11 mouse cellular contexts compared by ENCODE assay signal in genomic region chr3:56955098-56955798, GRCm38 (mm10).
DNase-seq lines count a peak whose midpoint lies in the region; ATAC-seq lines count a peak whose summit lies in the region.
"Had no signal": no experiment of that assay in that cellular context is flagged by ENCODE, and none has a peak within 500 bp of the region (broad histone marks: within the 10 kb centered on the region; RNA-seq: fewer than 3 reads in every experiment).

No protein-coding gene starts in this region.

- H3K27me3 ChIP-seq in forebrain, embryonic 15.5 days = no peaks in the 10 kb centered on the region
- no peaks in the 10 kb centered on the region for H3K27me3 ChIP-seq in midbrain, embryonic 13.5 days
- no peaks in the 10 kb centered on the region for H3K27me3 ChIP-seq in heart, embryonic 11.5 days (ENCODE audit: control insufficient read depth, insufficient read depth, low read length)

- H3K27ac ChIP-seq in forebrain, embryonic 15.5 days (replicated peaks) = 0 out of 2 replicates have a peak overlapping the region, but pooled peaks have one; percentile 22
- peak overlapping the region; percentile 68 for H3K27ac ChIP-seq in midbrain, embryonic 13.5 days
- no peak overlapping the region for H3K27ac ChIP-seq in heart, embryonic 11.5 days (ENCODE audit: low read depth, low read length)
- H3K27ac ChIP-seq: stomach, postnatal 0 days had no signal

- H3K4me3 ChIP-seq in forebrain, embryonic 15.5 days = no peak overlapping the region
- H3K4me3 ChIP-seq in midbrain, embryonic 13.5 days (replicated peaks) = no peak overlapping the region
- no peak overlapping the region for H3K4me3 ChIP-seq in heart, embryonic 11.5 days (ENCODE audit: low read depth, low read length)

- WGBS in forebrain, embryonic 15.5 days = 14% methylated on average over 7 of the region's 7 CpGs
- WGBS in midbrain, embryonic 13.5 days = 23% methylated on average over 7 of the region's 7 CpGs
- 75% methylated on average over 7 of the region's 7 CpGs for WGBS in heart, embryonic 11.5 days (ENCODE audit: insufficient replicate concordance)

- H3K9ac ChIP-seq in forebrain, embryonic 15.5 days (replicated peaks) = no peak overlapping the region
- H3K9ac ChIP-seq in midbrain, embryonic 13.5 days (replicated peaks) = no peak overlapping the region
- no peak overlapping the region for H3K9ac ChIP-seq in heart, embryonic 11.5 days (ENCODE audit: low read depth, low read length)

- H3K9me3 ChIP-seq in forebrain, embryonic 15.5 days = no peaks in the 10 kb centered on the region
- no peaks in the 10 kb centered on the region for H3K9me3 ChIP-seq in midbrain, embryonic 13.5 days
- H3K9me3 ChIP-seq in heart, embryonic 11.5 days (replicated peaks; ENCODE audit: control insufficient read depth, low read length) = no peaks in the 10 kb centered on the region

- no peak overlapping the region for H3K4me2 ChIP-seq in forebrain, embryonic 15.5 days (replicated peaks)
- no peak overlapping the region for H3K4me2 ChIP-seq in midbrain, embryonic 13.5 days (replicated peaks)
- no peak overlapping the region for H3K4me2 ChIP-seq in heart, embryonic 11.5 days

- peaks cover 17% of the 10 kb centered on the region for H3K4me1 ChIP-seq in forebrain, embryonic 15.5 days
- H3K4me1 ChIP-seq in midbrain, embryonic 13.5 days (replicated peaks) = peaks cover 26% of the 10 kb centered on the region
- no peaks in the 10 kb centered on the region for H3K4me1 ChIP-seq in heart, embryonic 11.5 days (ENCODE audit: control insufficient read depth, insufficient read depth, low read length)

- peak; percentile 23 for DNase-seq in embryo, embryonic 10.5 days (ENCODE audit: low spot score)
- DNase-seq in kidney, adult 8-10 months = peak; percentile 14 to 39
- no peak for DNase-seq in right cerebral cortex, postnatal 14 days
- no peak for DNase-seq in thymus, postnatal 14 days
- no peak for DNase-seq in adrenal gland, postnatal 14 days
- DNase-seq: cerebellum, adult 11-12 months; lung, postnatal 36 days had no signal

- peak; percentile 93 for ATAC-seq in forebrain, embryonic 15.5 days (replicated peaks)
- ATAC-seq in midbrain, embryonic 13.5 days = peak; percentile 91
- no peak for ATAC-seq in heart, embryonic 11.5 days (replicated peaks; ENCODE audit: insufficient number of reproducible peaks, low FRiP score, low TSS enrichment)

- no peaks in the 10 kb centered on the region for H3K36me3 ChIP-seq in forebrain, embryonic 15.5 days
- H3K36me3 ChIP-seq in midbrain, embryonic 13.5 days = no peaks in the 10 kb centered on the region
- H3K36me3 ChIP-seq in heart, embryonic 11.5 days (ENCODE audit: control insufficient read depth, insufficient read depth, low read length) = no peaks in the 10 kb centered on the region

Comparison
In these comparisons a context has a peak if more than half of its experiments do, and no peak if none do; other contexts are left out.
1. DNase-seq: peak in embryo, embryonic 10.5 days (single experiment) and kidney, adult 8-10 months (2 of 2); none in right cerebral cortex, postnatal 14 days (single experiment), thymus, postnatal 14 days (single experiment) and adrenal gland, postnatal 14 days (single experiment).